Mouse (Mus musculus) intestine, embryonic 16.5 days (tissue): Measurements from ENCODE around the gene Gripap1. TPM values are rescaled to one million over a fixed set of nuclear protein-coding genes. Genes with fewer than 3 reads are reported as not detected.

Experiments
- ATAC-seq: fragments of 200-750 bp; cut with Nextera tagmentation; 2 replicates; pipeline ENCODE4 v1.8.0; 2017; ENCODE audit warnings: moderate TSS enrichment, moderate library complexity
- H3K27ac ChIP-seq: fragments of 300-500 bp; sonication (generic); 2 replicates; pipeline ENCODE4 v1.5.1; 2014; ENCODE audit warnings: mild to moderate bottlenecking, low read length
- H3K27me3 ChIP-seq: fragments of 300-500 bp; sonication (generic); replicated peaks from 2 replicates; pipeline ENCODE4 v1.6.1; 2014; ENCODE audit warnings: low read length, control low read depth, mixed read lengths; ENCODE audit not compliant: control insufficient read depth, insufficient read depth
- H3K36me3 ChIP-seq: fragments of 300-500 bp; sonication (generic); 2 replicates; pipeline ENCODE4 v1.6.1; 2014; ENCODE audit warnings: low read length, control low read depth; ENCODE audit not compliant: control insufficient read depth, insufficient read depth
- H3K4me1 ChIP-seq: fragments of 300-500 bp; sonication (generic); 2 replicates; pipeline ENCODE4 v1.6.1; 2014; ENCODE audit warnings: low read length, control low read depth, mixed read lengths; ENCODE audit not compliant: control insufficient read depth, insufficient read depth
- H3K4me2 ChIP-seq: fragments of 300-500 bp; sonication (generic); 2 replicates; pipeline ENCODE4 v1.6.1; 2014; ENCODE audit warnings: low read depth, low read length, control low read depth
- H3K4me3 ChIP-seq: fragments of 300-500 bp; sonication (generic); 2 replicates; pipeline ENCODE4 v1.5.1; 2014; ENCODE audit warnings: mild to moderate bottlenecking, low read length
- H3K9ac ChIP-seq: fragments of 300-500 bp; sonication (generic); 2 replicates; pipeline ENCODE4 v1.6.1; 2014; ENCODE audit warnings: low read depth, low read length
- H3K9me3 ChIP-seq: fragments of 300-500 bp; sonication (generic); 2 replicates; pipeline ENCODE4 v1.6.1; 2016; ENCODE audit warnings: low read length, control low read depth; ENCODE audit not compliant: control insufficient read depth
- WGBS: fragments of 180-500 bp; shearing (Covaris S2); extraction: QIAGEN DNeasy Blood & Tissue Kit; methylation state at CpG from one replicate; pipeline ENCODE4 v1.1.7; 2014; 5-methylcytosine and 5-hydroxymethylcytosine counted together
- polyA plus RNA-seq: library from polyadenylated mRNA; unstranded; fragments of >200 nt; fragmentation: Nextera tagmentation; extraction: Ambion mirVana; gene quantifications from 2 replicates; pipeline ENCODE4 v1.2.1, GENCODE M21; 2015

Gene Gripap1
- polyA plus RNA-seq, 1 experiment from 2014 or later: 37.5 TPM

GRCm38 (mm10) chrX:7859191-7859753 lies 69.7 kb downstream of the Gripap1 start:
- no peaks in the 10 kb centered on the region for H3K9me3 ChIP-seq
- H3K9ac ChIP-seq: no peak overlapping the region
- peak; percentile 64 for ATAC-seq
- WGBS: 80% methylated on average over 3 of the region's 3 CpGs
- no peaks in the 10 kb centered on the region for H3K27me3 ChIP-seq
- no peaks in the 10 kb centered on the region for H3K4me1 ChIP-seq
- H3K4me2 ChIP-seq: no peak overlapping the region
- H3K4me3 ChIP-seq: no peak overlapping the region
- H3K36me3 ChIP-seq: no peaks in the 10 kb centered on the region
- H3K27ac ChIP-seq: no peak overlapping the region

GRCm38 (mm10) chrX:7863181-7863580 lies 73.6 kb downstream of the Gripap1 start:
- 70% methylated on average over 1 of the region's 1 CpGs for WGBS
- H3K36me3 ChIP-seq: no peaks in the 10 kb centered on the region

DNA sequence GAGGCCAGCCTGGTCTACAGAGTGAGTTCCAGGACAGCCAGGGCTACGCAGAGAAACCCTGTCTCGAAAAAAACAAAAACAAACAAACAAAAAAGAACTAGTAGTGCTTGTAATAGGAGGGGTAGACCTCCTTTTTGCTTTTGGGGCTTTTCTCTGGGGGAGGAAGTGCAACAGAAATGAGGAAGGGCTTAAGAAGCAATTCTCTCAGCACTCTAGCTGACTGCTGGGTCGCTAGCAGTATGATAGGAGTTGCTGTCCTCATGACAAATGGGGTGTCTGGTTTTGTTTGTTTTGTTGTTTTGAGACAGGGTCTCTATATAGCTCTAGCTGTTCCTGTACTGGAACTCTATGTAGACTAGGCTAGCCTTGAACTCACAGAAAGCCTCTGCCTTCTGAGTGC lies 75.0 kb downstream of the Gripap1 start:
- Histone ChIP-seq H3K27me3 (no peaks in the 10 kb centered on the region), H3K4me1 (no peaks in the 10 kb centered on the region), H3K36me3 (no peaks in the 10 kb centered on the region), H3K9ac (no peak overlapping the region), H3K27ac (no peak overlapping the region), H3K4me2 (no peak overlapping the region), H3K4me3 (no peak overlapping the region), H3K9me3 (no peaks in the 10 kb centered on the region)
- no peak for ATAC-seq
- WGBS: 63% methylated on average over 3 of the region's 3 CpGs

More at GRCm38 (mm10) chrX:7863181-7863580, 73.6 kb downstream of the Gripap1 start:
- Histone ChIP-seq H3K4me3 (no peak overlapping the region), H3K4me1 (no peaks in the 10 kb centered on the region), H3K9me3 (no peaks in the 10 kb centered on the region), H3K4me2 (no peak overlapping the region), H3K27me3 (no peaks in the 10 kb centered on the region), H3K27ac (no peak overlapping the region), H3K9ac (no peak overlapping the region)
- no peak for ATAC-seq

- H3K36me3 ChIP-seq: no peaks in the 10 kb centered on the region
- no peak overlapping the region for H3K27ac ChIP-seq
- no peak overlapping the region for H3K4me2 ChIP-seq
- 66% methylated on average over 2 of the region's 2 CpGs for WGBS
- no peaks in the 10 kb centered on the region for H3K9me3 ChIP-seq
- no peak overlapping the region for H3K9ac ChIP-seq
- no peaks in the 10 kb centered on the region for H3K27me3 ChIP-seq
- no peak overlapping the region for H3K4me3 ChIP-seq
- no peak for ATAC-seq
- no peaks in the 10 kb centered on the region for H3K4me1 ChIP-seq
These were observed 75.8 kb downstream of the Gripap1 start for GRCm38 (mm10) chrX:7865343-7865742.

GRCm38 (mm10) chrX:7865786-7866185 lies 76.2 kb downstream of the Gripap1 start:
- H3K27ac ChIP-seq: no peak overlapping the region
- no peak overlapping the region for H3K9ac ChIP-seq
- 65% methylated on average over 2 of the region's 2 CpGs for WGBS
- no peak overlapping the region for H3K4me3 ChIP-seq
- no peak overlapping the region for H3K4me2 ChIP-seq
- no peaks in the 10 kb centered on the region for H3K27me3 ChIP-seq
- no peaks in the 10 kb centered on the region for H3K9me3 ChIP-seq
- H3K4me1 ChIP-seq: no peaks in the 10 kb centered on the region
- no peaks in the 10 kb centered on the region for H3K36me3 ChIP-seq
- no peak for ATAC-seq

GRCm38 (mm10) chrX:7867141-7867540 lies 77.6 kb downstream of the Gripap1 start:
- WGBS: 100% methylated on average over 1 of the region's 1 CpGs
- no peak for ATAC-seq
- Histone ChIP-seq H3K36me3 (no peaks in the 10 kb centered on the region), H3K4me2 (no peak overlapping the region), H3K27me3 (no peaks in the 10 kb centered on the region), H3K4me3 (no peak overlapping the region), H3K4me1 (no peaks in the 10 kb centered on the region), H3K27ac (no peak overlapping the region), H3K9ac (no peak overlapping the region), H3K9me3 (no peaks in the 10 kb centered on the region)

- H3K27me3 ChIP-seq: no peaks in the 10 kb centered on the region
- no peak overlapping the region for H3K4me2 ChIP-seq
These were observed 78.9 kb downstream of the Gripap1 start for GRCm38 (mm10) chrX:7868506-7868905.

GRCm38 (mm10) chrX:7869826-7870225 lies 80.3 kb downstream of the Gripap1 start:
- Histone ChIP-seq H3K4me3 (no peak overlapping the region), H3K36me3 (no peaks in the 10 kb centered on the region), H3K9ac (no peak overlapping the region), H3K4me2 (no peak overlapping the region), H3K9me3 (no peaks in the 10 kb centered on the region), H3K4me1 (no peaks in the 10 kb centered on the region), H3K27me3 (no peaks in the 10 kb centered on the region), H3K27ac (no peak overlapping the region)
- ATAC-seq: no peak
- WGBS: 39% methylated on average over 3 of the region's 3 CpGs

More at GRCm38 (mm10) chrX:7868506-7868905, 78.9 kb downstream of the Gripap1 start:
- no peak for ATAC-seq
- Histone ChIP-seq H3K9me3 (no peaks in the 10 kb centered on the region), H3K4me1 (no peaks in the 10 kb centered on the region), H3K4me3 (no peak overlapping the region), H3K27ac (no peak overlapping the region), H3K36me3 (no peaks in the 10 kb centered on the region), H3K9ac (no peak overlapping the region)
- 55% methylated on average over 2 of the region's 2 CpGs for WGBS
